Mouse (Mus musculus): ENCODE measurements around the gene Grik4. TPM values are rescaled to one million over a fixed set of nuclear protein-coding genes. Genes with fewer than 3 reads are reported as not detected.

Gene Grik4
- polyA plus RNA-seq, 1 experiment, result 2.8 TPM

GRCm38 (mm10) chr9:42809146-42809545 is 135.1 kb downstream of the Grik4 start:
- Histone ChIP-seq H3K27me3 (ENCODE audit: control insufficient read depth, insufficient read depth, low read length) (no peaks in the 10 kb centered on the region), H3K4me3 (ENCODE audit: control insufficient read depth, low read depth, low read length) (no peak overlapping the region), H3K4me1 (ENCODE audit: control insufficient read depth, insufficient read depth, low read length) (no peaks in the 10 kb centered on the region), H3K36me3 (ENCODE audit: control insufficient read depth, insufficient read depth, low read length) (no peaks in the 10 kb centered on the region), H3K27ac (ENCODE audit: control insufficient read depth, insufficient read depth, low read depth, low read length) (no peak overlapping the region)
- no peak for TF ChIP-seq CTCF (IDR thresholded peaks at IDR 0.05; ENCODE audit: control insufficient read depth, insufficient read depth, insufficient replicate concordance, low read depth, low read length)
- TF ChIP-seq POLR2A (IDR thresholded peaks at IDR 0.05; ENCODE audit: control insufficient read depth, low read depth, low read length), result no peak

- Histone ChIP-seq H3K4me3 (ENCODE audit: control insufficient read depth, low read depth, low read length) (no peak overlapping the region), H3K4me1 (ENCODE audit: control insufficient read depth, insufficient read depth, low read length) (no peaks in the 10 kb centered on the region), H3K27me3 (ENCODE audit: control insufficient read depth, insufficient read depth, low read length) (no peaks in the 10 kb centered on the region), H3K27ac (ENCODE audit: control insufficient read depth, insufficient read depth, low read depth, low read length) (no peak overlapping the region), H3K36me3 (ENCODE audit: control insufficient read depth, insufficient read depth, low read length) (no peaks in the 10 kb centered on the region)
- TF ChIP-seq POLR2A (IDR thresholded peaks at IDR 0.05; ENCODE audit: control insufficient read depth, low read depth, low read length) (no peak), CTCF (IDR thresholded peaks at IDR 0.05; ENCODE audit: control insufficient read depth, insufficient read depth, insufficient replicate concordance, low read depth, low read length) (peak; percentile 17; the same call in 1 of the 2 replicates)
Observed at GRCm38 (mm10) chr9:42808394-42808793, 135.9 kb downstream of the Grik4 start.

GRCm38 (mm10) chr9:42803061-42803491 is 141.2 kb downstream of the Grik4 start:
- Histone ChIP-seq H3K27me3 (ENCODE audit: control insufficient read depth, insufficient read depth, low read length) (no peaks in the 10 kb centered on the region), H3K27ac (ENCODE audit: control insufficient read depth, insufficient read depth, low read depth, low read length) (no peak overlapping the region), H3K4me1 (ENCODE audit: control insufficient read depth, insufficient read depth, low read length) (no peaks in the 10 kb centered on the region), H3K4me3 (ENCODE audit: control insufficient read depth, low read depth, low read length) (no peak overlapping the region), H3K36me3 (ENCODE audit: control insufficient read depth, insufficient read depth, low read length) (no peaks in the 10 kb centered on the region)
- no peak for TF ChIP-seq CTCF (IDR thresholded peaks at IDR 0.05; ENCODE audit: control insufficient read depth, insufficient read depth, insufficient replicate concordance, low read depth, low read length)
- no peak for TF ChIP-seq POLR2A (IDR thresholded peaks at IDR 0.05; ENCODE audit: control insufficient read depth, low read depth, low read length)

- Histone ChIP-seq H3K27me3 (ENCODE audit: control insufficient read depth, insufficient read depth, low read length) (no peaks in the 10 kb centered on the region), H3K27ac (ENCODE audit: control insufficient read depth, insufficient read depth, low read depth, low read length) (no peak overlapping the region), H3K36me3 (ENCODE audit: control insufficient read depth, insufficient read depth, low read length) (no peaks in the 10 kb centered on the region), H3K4me3 (ENCODE audit: control insufficient read depth, low read depth, low read length) (no peak overlapping the region), H3K4me1 (ENCODE audit: control insufficient read depth, insufficient read depth, low read length) (no peaks in the 10 kb centered on the region)
- TF ChIP-seq POLR2A (IDR thresholded peaks at IDR 0.05; ENCODE audit: control insufficient read depth, low read depth, low read length), result no peak
- no peak for TF ChIP-seq CTCF (IDR thresholded peaks at IDR 0.05; ENCODE audit: control insufficient read depth, insufficient read depth, insufficient replicate concordance, low read depth, low read length)
Observed at GRCm38 (mm10) chr9:42801929-42802328, 142.4 kb downstream of the Grik4 start.

GRCm38 (mm10) chr9:42800138-42800537 is 144.2 kb downstream of the Grik4 start:
- Histone ChIP-seq H3K4me1 (ENCODE audit: control insufficient read depth, insufficient read depth, low read length) (no peaks in the 10 kb centered on the region), H3K27me3 (ENCODE audit: control insufficient read depth, insufficient read depth, low read length) (no peaks in the 10 kb centered on the region), H3K4me3 (ENCODE audit: control insufficient read depth, low read depth, low read length) (no peak overlapping the region), H3K27ac (ENCODE audit: control insufficient read depth, insufficient read depth, low read depth, low read length) (no peak overlapping the region), H3K36me3 (ENCODE audit: control insufficient read depth, insufficient read depth, low read length) (no peaks in the 10 kb centered on the region)
- no peak for TF ChIP-seq CTCF (IDR thresholded peaks at IDR 0.05; ENCODE audit: control insufficient read depth, insufficient read depth, insufficient replicate concordance, low read depth, low read length)
- no peak for TF ChIP-seq POLR2A (IDR thresholded peaks at IDR 0.05; ENCODE audit: control insufficient read depth, low read depth, low read length)

- Histone ChIP-seq H3K36me3 (ENCODE audit: control insufficient read depth, insufficient read depth, low read length) (no peaks in the 10 kb centered on the region), H3K4me3 (ENCODE audit: control insufficient read depth, low read depth, low read length) (no peak overlapping the region), H3K27ac (ENCODE audit: control insufficient read depth, insufficient read depth, low read depth, low read length) (no peak overlapping the region), H3K27me3 (ENCODE audit: control insufficient read depth, insufficient read depth, low read length) (no peaks in the 10 kb centered on the region), H3K4me1 (ENCODE audit: control insufficient read depth, insufficient read depth, low read length) (no peaks in the 10 kb centered on the region)
- no peak for TF ChIP-seq POLR2A (IDR thresholded peaks at IDR 0.05; ENCODE audit: control insufficient read depth, low read depth, low read length)
- TF ChIP-seq CTCF (IDR thresholded peaks at IDR 0.05; ENCODE audit: control insufficient read depth, insufficient read depth, insufficient replicate concordance, low read depth, low read length), result no peak
Observed at GRCm38 (mm10) chr9:42799694-42800093, 144.6 kb downstream of the Grik4 start.

- no peak overlapping the region for H3K4me3 ChIP-seq (ENCODE audit: control insufficient read depth, low read depth, low read length)
- no peak overlapping the region for H3K27ac ChIP-seq (ENCODE audit: control insufficient read depth, insufficient read depth, low read depth, low read length)
- no peak for TF ChIP-seq POLR2A (IDR thresholded peaks at IDR 0.05; ENCODE audit: control insufficient read depth, low read depth, low read length)
- no peaks in the 10 kb centered on the region for H3K4me1 ChIP-seq (ENCODE audit: control insufficient read depth, insufficient read depth, low read length)
- H3K36me3 ChIP-seq (ENCODE audit: control insufficient read depth, insufficient read depth, low read length), result no peaks in the 10 kb centered on the region
- no peaks in the 10 kb centered on the region for H3K27me3 ChIP-seq (ENCODE audit: control insufficient read depth, insufficient read depth, low read length)
Observed at GRCm38 (mm10) chr9:42799242-42799641, 145.1 kb downstream of the Grik4 start.

- Histone ChIP-seq H3K36me3 (ENCODE audit: control insufficient read depth, insufficient read depth, low read length) (no peaks in the 10 kb centered on the region), H3K4me3 (ENCODE audit: control insufficient read depth, low read depth, low read length) (no peak overlapping the region), H3K27ac (ENCODE audit: control insufficient read depth, insufficient read depth, low read depth, low read length) (no peak overlapping the region), H3K27me3 (ENCODE audit: control insufficient read depth, insufficient read depth, low read length) (no peaks in the 10 kb centered on the region), H3K4me1 (ENCODE audit: control insufficient read depth, insufficient read depth, low read length) (no peaks in the 10 kb centered on the region)
- TF ChIP-seq CTCF (IDR thresholded peaks at IDR 0.05; ENCODE audit: control insufficient read depth, insufficient read depth, insufficient replicate concordance, low read depth, low read length) (no peak), POLR2A (IDR thresholded peaks at IDR 0.05; ENCODE audit: control insufficient read depth, low read depth, low read length) (no peak)
Observed at GRCm38 (mm10) chr9:42798280-42798679, 146.0 kb downstream of the Grik4 start.
